Mouse (Mus musculus) thymus, adult 18-20 months (tissue): ENCODE measurements around the gene Clta.
A peak's percentile ranks its signal among the peaks of the same experiment; 100 is the strongest.

ENCODE experiments used
- DNase-seq, 2 experiments: peaks; one replicate each; pipeline ENCODE4 v3.0.0; 2022; ENCODE audit warnings: mixed read lengths in 2 of 2

Gene Clta

GRCm38 (mm10) chr4:43980846-43981245, 23.4 kb upstream of the Clta start:
- DNase-seq, result no peak

DNA sequence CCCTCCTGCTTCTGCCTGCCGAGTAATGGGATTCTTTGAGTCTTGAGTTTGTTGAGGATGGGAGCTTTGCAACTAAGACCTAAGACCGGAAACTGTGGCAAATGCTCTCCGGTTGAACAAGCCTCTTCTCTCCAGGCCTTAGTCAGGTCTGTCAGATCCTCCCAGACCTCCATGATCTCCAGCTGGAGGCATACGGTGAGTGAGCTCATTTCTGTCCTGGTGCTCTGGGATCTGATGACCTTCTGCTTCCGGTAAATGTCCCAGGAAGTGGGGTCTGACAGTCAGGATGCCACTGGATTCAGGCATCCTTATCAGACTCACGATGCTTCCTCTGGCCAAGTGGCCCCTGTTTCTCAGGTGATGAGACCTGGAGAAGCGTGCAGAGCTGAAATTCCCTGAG, 23.0 kb upstream of the Clta start:
- no peak for DNase-seq

GRCm38 (mm10) chr4:43982053-43982732, 22.1 kb upstream of the Clta start:
- DNase-seq, result peak; percentile 83 to 85

- DNase-seq, result no peak
Observed at GRCm38 (mm10) chr4:43983181-43983580, 21.1 kb upstream of the Clta start, which contains the start of gene Ccin. Ccin (plus strand) TSS chr4:43983483.

- no peak for DNase-seq
Observed at GRCm38 (mm10) chr4:43983756-43984155, 20.5 kb upstream of the Clta start.

DNA sequence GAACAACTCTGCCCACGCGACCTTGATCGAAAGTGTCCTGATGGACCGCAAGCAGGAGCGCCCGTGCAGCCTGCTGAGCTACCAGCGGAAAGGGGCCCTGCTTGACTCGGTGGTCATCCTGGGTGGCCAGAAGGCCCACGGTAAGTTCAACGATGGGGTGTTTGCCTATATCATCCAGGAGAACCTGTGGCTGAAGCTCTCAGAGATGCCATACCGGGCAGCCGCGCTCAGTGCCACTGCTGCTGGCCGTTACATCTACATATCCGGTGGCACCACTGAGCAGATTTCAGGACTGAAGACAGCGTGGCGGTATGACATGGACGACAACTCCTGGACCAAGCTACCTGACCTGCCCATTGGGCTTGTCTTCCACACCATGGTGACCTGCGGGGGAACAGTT, 19.9 kb upstream of the Clta start:
- DNase-seq, result no peak

DNA sequence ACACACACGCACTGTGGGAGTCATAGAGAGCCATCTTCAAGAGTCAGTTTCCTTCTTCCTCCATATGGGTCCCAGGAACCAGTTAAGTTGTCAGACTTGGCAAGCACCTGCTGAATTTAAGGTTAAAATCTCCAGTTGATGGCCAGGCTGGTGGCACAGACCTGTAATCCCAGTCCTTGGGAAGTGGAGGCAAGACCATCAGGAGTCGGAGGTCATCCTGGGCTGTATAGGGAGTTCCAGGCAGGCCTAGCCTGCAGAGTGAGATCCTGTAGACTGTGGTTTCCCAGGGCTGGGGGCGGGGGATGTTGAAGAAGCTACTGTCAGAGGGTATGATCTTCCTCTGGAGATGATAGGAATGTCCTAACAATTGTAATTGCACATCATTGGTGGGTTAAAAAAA, 15.3 kb upstream of the Clta start:
- no peak for DNase-seq

DNA sequence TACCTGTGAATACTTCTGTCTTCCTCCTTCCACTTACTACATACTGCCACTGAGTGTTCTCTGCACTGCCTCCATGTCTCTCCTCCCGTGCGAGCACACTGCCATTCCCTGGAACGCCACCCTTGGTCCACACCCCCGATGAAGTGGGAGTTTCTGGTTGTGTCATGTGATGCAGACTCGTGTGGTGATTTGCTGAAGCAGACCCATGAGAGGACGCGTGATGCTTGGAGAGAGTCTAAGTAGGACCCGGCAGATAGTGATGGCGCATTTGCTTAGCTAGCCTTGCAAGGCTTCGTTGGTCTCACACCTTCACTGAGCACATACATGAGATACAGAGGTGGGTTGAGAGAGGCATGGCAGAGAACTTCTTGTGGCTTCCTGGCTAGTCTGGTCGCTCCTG, 11.2 kb upstream of the Clta start:
- DNase-seq, result no peak

- no peak for DNase-seq
Observed at GRCm38 (mm10) chr4:43994342-43994741, 9.9 kb upstream of the Clta start.

GRCm38 (mm10) chr4:44003622-44004021, 630 bp upstream of the Clta start:
- no peak for DNase-seq

GRCm38 (mm10) chr4:44004623-44005409, 564 bp downstream of the Clta start:
- DNase-seq, result no peak

DNA sequence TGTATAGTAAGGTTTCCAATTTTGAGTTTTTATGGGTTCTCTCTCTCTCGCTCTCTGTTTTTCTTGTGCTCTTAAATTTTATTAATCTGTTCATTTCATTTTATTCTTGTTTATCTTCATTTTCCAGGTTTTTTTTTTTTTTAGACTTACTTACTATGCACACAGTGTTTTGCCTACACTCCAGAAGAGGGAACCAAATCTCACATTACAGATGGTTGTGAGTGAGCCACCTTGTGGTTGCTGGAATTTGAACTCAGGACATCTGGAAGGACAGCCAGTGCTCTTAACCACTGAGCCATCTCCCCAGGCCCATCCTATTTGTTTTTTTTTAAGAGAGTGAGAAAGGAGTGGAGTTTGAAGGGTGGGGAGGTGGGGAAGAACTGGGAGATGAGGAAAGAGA, 5.9 kb downstream of the Clta start:
- DNase-seq, result no peak

DNA sequence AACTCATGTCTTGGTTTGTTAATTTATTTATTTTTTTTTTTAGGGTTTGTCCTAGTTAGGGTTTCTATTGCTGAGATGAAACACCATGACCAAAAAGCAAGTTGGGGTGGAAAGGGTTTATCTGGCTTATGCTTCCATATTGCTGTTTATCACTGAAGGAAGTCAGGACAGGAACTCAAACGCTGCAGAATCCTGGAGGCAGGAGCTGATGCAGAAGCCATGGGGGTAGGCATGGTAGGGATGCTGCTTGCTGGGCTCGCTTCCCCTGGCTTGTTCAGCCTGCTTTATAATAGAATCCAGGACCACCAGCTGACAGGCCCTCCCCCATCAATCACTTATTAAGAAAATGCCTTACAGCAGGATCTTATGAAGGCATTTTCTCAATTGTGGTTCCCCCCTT, 6.6 kb downstream of the Clta start:
- DNase-seq, result no peak

DNA sequence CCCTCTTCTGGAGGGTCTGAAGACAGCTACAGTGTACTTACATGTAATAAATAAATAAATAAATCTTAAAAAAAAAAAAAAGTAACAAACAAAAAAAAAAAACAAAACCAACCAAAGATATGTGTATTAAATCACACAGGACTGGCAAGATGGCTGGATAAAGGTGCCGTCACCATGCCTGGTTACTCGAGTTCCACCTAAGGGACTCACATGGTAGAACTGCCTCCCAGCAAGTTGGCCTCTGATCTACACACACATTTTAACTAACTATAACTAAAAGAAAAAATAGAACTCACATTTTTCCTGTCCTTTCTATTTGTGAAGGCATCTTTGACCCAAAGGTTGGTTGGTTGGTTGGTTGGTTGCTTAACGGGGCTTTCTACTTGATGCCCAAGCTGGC, 7.5 kb downstream of the Clta start:
- DNase-seq, result no peak

GRCm38 (mm10) chr4:44012376-44013367, 8.4 kb downstream of the Clta start:
- DNase-seq, result peak; percentile 87 to 91

- DNase-seq, result no peak
Observed at GRCm38 (mm10) chr4:44013391-44014070, 9.3 kb downstream of the Clta start.

GRCm38 (mm10) chr4:44016071-44016470, 11.8 kb downstream of the Clta start:
- DNase-seq, result no peak

DNA sequence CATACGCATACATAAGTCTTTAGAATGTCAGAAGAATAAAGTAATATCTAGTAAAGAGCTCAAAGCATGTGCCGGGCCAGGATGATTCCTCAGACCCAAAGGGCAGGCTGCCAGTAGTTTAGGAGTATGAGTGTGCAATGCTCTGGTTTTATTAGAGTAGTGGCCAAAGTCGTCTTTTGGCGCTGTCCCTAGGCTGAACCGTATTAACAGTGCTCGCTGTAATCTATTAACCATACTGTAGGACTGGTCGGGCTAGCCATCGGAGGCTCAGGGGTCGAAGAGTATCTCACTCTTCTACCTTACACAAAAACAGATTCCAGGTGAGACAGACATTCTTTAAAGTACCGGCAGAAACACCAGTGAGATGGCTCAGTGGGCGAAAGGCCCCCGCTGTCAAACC, 12.5 kb downstream of the Clta start:
- DNase-seq, result no peak

DNA sequence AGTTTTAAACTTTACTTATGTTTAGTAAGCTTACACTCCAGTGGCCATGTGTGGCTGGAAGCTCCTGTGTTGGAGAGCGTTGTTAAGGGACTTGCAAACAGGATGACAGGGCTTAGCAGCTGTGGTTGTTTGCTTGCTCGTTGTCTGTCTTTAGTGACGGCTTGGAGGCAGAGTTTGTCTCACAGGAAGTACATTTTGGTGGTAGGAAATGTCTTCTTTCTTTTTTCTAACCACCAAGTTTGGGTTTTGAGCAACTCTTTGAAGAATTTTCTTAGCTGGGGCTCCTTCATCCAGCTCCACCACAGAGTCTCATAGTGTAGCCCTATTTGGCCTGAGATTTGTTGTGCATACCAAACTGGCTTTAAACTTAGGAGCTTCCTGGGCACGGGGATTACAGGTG, 18.1 kb downstream of the Clta start:
- DNase-seq, result peak in 1 of 2 experiments; percentile 31

DNA sequence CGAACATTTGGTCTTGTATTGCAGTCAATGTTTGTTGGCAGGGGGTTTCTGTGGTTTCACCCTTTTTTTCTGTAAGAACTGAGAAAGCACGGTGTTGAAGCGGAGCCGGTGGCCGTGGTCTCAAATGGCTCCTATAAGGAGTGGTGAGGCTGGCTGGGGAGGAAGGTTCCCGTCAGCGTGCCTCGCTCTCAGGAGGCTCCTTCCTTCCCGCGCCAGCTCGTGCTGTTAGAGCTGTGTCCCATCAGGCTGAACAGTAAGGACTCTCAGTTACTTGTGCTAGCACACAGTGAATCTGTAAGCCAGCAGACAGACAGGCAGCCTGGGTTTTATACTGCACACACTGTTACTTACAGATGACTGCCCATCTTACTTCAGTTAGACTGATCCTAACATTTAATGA, 18.5 kb downstream of the Clta start:
- DNase-seq, result no peak

DNA sequence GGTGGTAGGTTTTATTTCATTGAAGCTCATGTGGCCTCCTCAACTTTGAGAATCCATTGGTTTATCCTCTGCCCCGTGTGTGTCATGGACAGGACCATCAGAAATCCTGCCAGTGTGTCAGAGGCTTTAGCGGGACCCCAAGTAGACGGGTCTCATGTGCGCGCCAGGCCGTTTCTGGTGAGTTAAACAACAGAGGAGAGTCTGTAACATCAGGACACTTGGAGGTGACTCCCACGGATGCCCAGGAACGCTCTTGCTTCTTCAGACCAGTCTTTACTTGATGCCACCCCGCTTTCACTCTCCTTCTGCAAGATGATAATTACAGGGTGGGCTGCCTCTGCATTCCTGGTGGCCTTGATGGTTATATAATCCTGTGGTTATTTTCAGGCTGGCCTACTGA, 19.4 kb downstream of the Clta start:
- no peak for DNase-seq

- no peak for DNase-seq
Observed at GRCm38 (mm10) chr4:44024241-44024640, 20.0 kb downstream of the Clta start.

DNA sequence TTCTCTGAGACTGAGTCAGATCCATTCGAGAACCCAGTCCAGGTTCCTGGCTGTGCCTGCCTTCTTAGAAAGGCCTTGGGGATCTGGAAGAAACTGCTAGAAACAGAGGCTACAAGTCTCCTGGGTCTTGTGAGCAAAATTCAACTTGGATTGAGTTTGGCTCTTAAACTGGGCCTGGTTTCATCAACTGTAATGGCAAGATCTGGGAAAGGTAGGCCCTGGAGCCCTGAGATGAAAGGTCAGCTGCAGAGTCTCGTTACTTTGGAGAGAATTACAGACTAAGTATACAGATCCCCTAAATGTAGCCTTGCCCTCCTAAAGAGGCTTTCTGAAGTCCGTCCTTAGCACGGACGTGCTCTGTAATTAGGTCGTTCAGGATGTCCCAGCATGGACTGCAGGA, 21.3 kb downstream of the Clta start:
- no peak for DNase-seq
